Mouse (Mus musculus): ENCODE measurements at regions not wholly inside any gene's neighbourhood (a gene's known extent, or its start where the extent isn't known, plus 50 kb on each side); places are given as distances from the start of the nearest gene placed in this dataset.

- 82% methylated on average over 3 of the region's 3 CpGs for WGBS
- Histone ChIP-seq H3K4me2 (ENCODE audit: low read length) (no peak overlapping the region), H3K36me3 (ENCODE audit: control insufficient read depth, insufficient read depth, low read length) (no peaks in the 10 kb centered on the region), H3K27me3 (ENCODE audit: control insufficient read depth, insufficient read depth, low read length) (no peaks in the 10 kb centered on the region), H3K9ac (replicated peaks; ENCODE audit: low read length) (no peak overlapping the region), H3K4me3 (replicated peaks; ENCODE audit: low read depth, low read length) (no peak overlapping the region), H3K27ac (replicated peaks; ENCODE audit: low read depth, low read length) (no peak overlapping the region), H3K4me1 (ENCODE audit: control insufficient read depth, insufficient read depth, low read length) (no peaks in the 10 kb centered on the region), H3K9me3 (ENCODE audit: control insufficient read depth, low read length) (no peaks in the 10 kb centered on the region)
- ATAC-seq (ENCODE audit: low FRiP score, low TSS enrichment), result no peak
- DNase-seq, result no peak
Measured at GRCm38 (mm10) chr14:116806504-116806903, 118.6 kb upstream of the Gpc6 start.

GRCm38 (mm10) chr14:116808581-116808980 is 116.5 kb upstream of the Gpc6 start:
- H3K4me3 ChIP-seq (replicated peaks; ENCODE audit: low read depth, low read length), result no peak overlapping the region
- H3K4me2 ChIP-seq (ENCODE audit: low read length), result no peak overlapping the region
- H3K27me3 ChIP-seq (ENCODE audit: control insufficient read depth, insufficient read depth, low read length), result no peaks in the 10 kb centered on the region
- H3K9me3 ChIP-seq (ENCODE audit: control insufficient read depth, low read length), result no peaks in the 10 kb centered on the region
- H3K27ac ChIP-seq (replicated peaks; ENCODE audit: low read depth, low read length), result no peak overlapping the region
- H3K9ac ChIP-seq (replicated peaks; ENCODE audit: low read length), result no peak overlapping the region
- DNase-seq (no peak), ATAC-seq (ENCODE audit: low FRiP score, low TSS enrichment) (no peak)
- no peaks in the 10 kb centered on the region for H3K4me1 ChIP-seq (ENCODE audit: control insufficient read depth, insufficient read depth, low read length)
- H3K36me3 ChIP-seq (ENCODE audit: control insufficient read depth, insufficient read depth, low read length), result no peaks in the 10 kb centered on the region

- H3K36me3 ChIP-seq (ENCODE audit: control insufficient read depth, insufficient read depth, low read length), result no peaks in the 10 kb centered on the region
- H3K27ac ChIP-seq (replicated peaks; ENCODE audit: low read depth, low read length), result no peak overlapping the region
- no peaks in the 10 kb centered on the region for H3K27me3 ChIP-seq (ENCODE audit: control insufficient read depth, insufficient read depth, low read length)
- no peak overlapping the region for H3K4me3 ChIP-seq (replicated peaks; ENCODE audit: low read depth, low read length)
- WGBS, result 88% methylated on average over 2 of the region's 2 CpGs
- H3K9me3 ChIP-seq (ENCODE audit: control insufficient read depth, low read length), result no peaks in the 10 kb centered on the region
- no peak overlapping the region for H3K4me2 ChIP-seq (ENCODE audit: low read length)
- no peaks in the 10 kb centered on the region for H3K4me1 ChIP-seq (ENCODE audit: control insufficient read depth, insufficient read depth, low read length)
- ATAC-seq (ENCODE audit: low FRiP score, low TSS enrichment) (no peak), DNase-seq (no peak)
- no peak overlapping the region for H3K9ac ChIP-seq (replicated peaks; ENCODE audit: low read length)
Measured at GRCm38 (mm10) chr14:116810661-116811345, 114.3 kb upstream of the Gpc6 start.

GRCm38 (mm10) chr14:116837235-116837634 is 87.9 kb upstream of the Gpc6 start:
- Histone ChIP-seq H3K27ac (replicated peaks; ENCODE audit: low read depth, low read length) (no peak overlapping the region), H3K9me3 (ENCODE audit: control insufficient read depth, low read length) (no peaks in the 10 kb centered on the region), H3K4me1 (ENCODE audit: control insufficient read depth, insufficient read depth, low read length) (no peaks in the 10 kb centered on the region), H3K27me3 (ENCODE audit: control insufficient read depth, insufficient read depth, low read length) (no peaks in the 10 kb centered on the region), H3K9ac (replicated peaks; ENCODE audit: low read length) (no peak overlapping the region), H3K4me2 (ENCODE audit: low read length) (no peak overlapping the region), H3K4me3 (replicated peaks; ENCODE audit: low read depth, low read length) (no peak overlapping the region), H3K36me3 (ENCODE audit: control insufficient read depth, insufficient read depth, low read length) (no peaks in the 10 kb centered on the region)
- DNase-seq (no peak), ATAC-seq (ENCODE audit: low FRiP score, low TSS enrichment) (no peak)
- 52% methylated on average over 6 of the region's 6 CpGs for WGBS

- Histone ChIP-seq H3K4me1 (ENCODE audit: control insufficient read depth, insufficient read depth, low read length) (no peaks in the 10 kb centered on the region), H3K4me2 (ENCODE audit: low read length) (no peak overlapping the region), H3K4me3 (replicated peaks; ENCODE audit: low read depth, low read length) (no peak overlapping the region), H3K9me3 (ENCODE audit: control insufficient read depth, low read length) (no peaks in the 10 kb centered on the region), H3K27me3 (ENCODE audit: control insufficient read depth, insufficient read depth, low read length) (no peaks in the 10 kb centered on the region), H3K36me3 (ENCODE audit: control insufficient read depth, insufficient read depth, low read length) (no peaks in the 10 kb centered on the region), H3K9ac (replicated peaks; ENCODE audit: low read length) (no peak overlapping the region), H3K27ac (replicated peaks; ENCODE audit: low read depth, low read length) (no peak overlapping the region)
- ATAC-seq (ENCODE audit: low FRiP score, low TSS enrichment), result no peak
- DNase-seq, result no peak
- 64% methylated on average over 2 of the region's 2 CpGs for WGBS
Measured at GRCm38 (mm10) chr14:116869437-116869836, 55.7 kb upstream of the Gpc6 start.

- ATAC-seq (ENCODE audit: low FRiP score, low TSS enrichment), result no peak
- no peak overlapping the region for H3K27ac ChIP-seq (replicated peaks; ENCODE audit: low read depth, low read length)
- no peaks in the 10 kb centered on the region for H3K9me3 ChIP-seq (ENCODE audit: control insufficient read depth, low read length)
- H3K9ac ChIP-seq (replicated peaks; ENCODE audit: low read length), result no peak overlapping the region
- no peak overlapping the region for H3K4me2 ChIP-seq (ENCODE audit: low read length)
- no peak overlapping the region for H3K4me3 ChIP-seq (replicated peaks; ENCODE audit: low read depth, low read length)
- WGBS, result 84% methylated on average over 2 of the region's 2 CpGs
- H3K27me3 ChIP-seq (ENCODE audit: control insufficient read depth, insufficient read depth, low read length), result no peaks in the 10 kb centered on the region
- H3K36me3 ChIP-seq (ENCODE audit: control insufficient read depth, insufficient read depth, low read length), result no peaks in the 10 kb centered on the region
- no peak for DNase-seq
- no peaks in the 10 kb centered on the region for H3K4me1 ChIP-seq (ENCODE audit: control insufficient read depth, insufficient read depth, low read length)
Measured at GRCm38 (mm10) chr14:116869996-116870395, 55.1 kb upstream of the Gpc6 start.
